Mouse (Mus musculus): ENCODE measurements at regions not wholly inside any gene's neighbourhood (a gene's known extent, or its start where the extent isn't known, plus 50 kb on each side); places are given as distances from the start of the nearest gene placed in this dataset.

DNA sequence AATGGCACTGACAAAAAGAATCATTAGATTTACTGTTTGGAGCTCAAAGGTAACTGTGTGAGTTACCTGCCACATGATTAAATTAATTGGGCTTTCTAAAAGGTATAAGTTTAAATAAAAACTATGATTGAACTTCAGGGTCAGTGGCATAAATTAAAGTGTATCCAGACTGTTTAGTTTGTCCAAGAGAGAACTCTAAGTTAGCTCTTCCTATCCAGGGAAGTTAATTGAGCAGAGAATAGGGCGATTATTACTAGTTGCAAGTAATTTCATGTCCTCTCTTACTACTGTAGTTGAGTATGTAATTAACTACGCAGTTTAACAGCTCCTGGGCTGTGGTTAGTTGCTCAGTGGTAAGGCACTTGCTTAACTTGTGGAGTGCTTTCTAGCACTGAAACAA lies 1132.5 kb downstream of the Slc22a22 start:
- H3K9me3 ChIP-seq (ENCODE audit: control insufficient read depth, low read length): no peaks in the 10 kb centered on the region
- H3K36me3 ChIP-seq (ENCODE audit: control insufficient read depth, insufficient read depth, low read length): no peaks in the 10 kb centered on the region
- H3K4me1 ChIP-seq (replicated peaks; ENCODE audit: control insufficient read depth, insufficient read depth): no peaks in the 10 kb centered on the region
- WGBS: 77% methylated on average over 2 of the region's 2 CpGs
- no peak overlapping the region for H3K4me2 ChIP-seq (replicated peaks; ENCODE audit: low read depth)
- H3K27me3 ChIP-seq (ENCODE audit: control insufficient read depth, insufficient read depth, low read length): no peaks in the 10 kb centered on the region
- H3K27ac ChIP-seq (replicated peaks): no peak overlapping the region
- TF ChIP-seq CTCF (IDR thresholded peaks at IDR 0.05; ENCODE audit: low read depth): no peak
- H3K4me3 ChIP-seq (ENCODE audit: low read depth, low read length): no peak overlapping the region
- no peak overlapping the region for H3K9ac ChIP-seq (ENCODE audit: low read length)
- DNase-seq (ENCODE audit: low spot score) (no peak), ATAC-seq (ENCODE audit: low FRiP score, low TSS enrichment) (no peak)

DNA sequence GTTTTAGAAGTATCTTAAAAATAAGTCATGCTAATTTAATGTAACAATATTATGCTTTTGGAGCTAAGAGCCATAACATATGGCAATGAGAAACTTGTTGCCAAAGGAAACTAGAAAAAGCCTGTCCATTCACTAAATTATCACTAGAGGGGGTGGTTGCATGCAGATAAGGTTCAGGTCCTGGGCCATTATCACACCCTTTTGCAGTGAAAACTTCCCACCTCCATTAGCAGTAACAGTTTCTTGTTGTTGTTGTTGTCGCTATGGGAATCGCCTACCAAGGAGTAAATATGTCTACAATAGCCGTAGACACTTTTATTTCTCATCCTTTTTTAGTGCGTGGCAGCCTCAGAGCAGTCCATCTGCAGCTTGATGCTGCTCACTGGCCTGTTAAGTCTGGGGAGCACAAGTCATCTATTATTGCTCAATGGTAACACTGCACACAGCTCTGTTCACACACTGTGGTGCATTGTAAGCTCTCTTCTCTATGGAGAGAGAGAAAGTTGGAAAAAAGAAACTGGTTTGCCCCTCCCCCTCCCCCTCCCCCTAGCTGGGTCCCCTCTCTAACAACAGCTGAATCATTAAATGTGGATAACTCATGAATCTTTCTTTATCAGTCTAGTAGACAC lies 1133.0 kb downstream of the Slc22a22 start:
- H3K4me3 ChIP-seq (ENCODE audit: low read depth, low read length): no peak overlapping the region
- no peaks in the 10 kb centered on the region for H3K9me3 ChIP-seq (ENCODE audit: control insufficient read depth, low read length)
- H3K4me2 ChIP-seq (replicated peaks; ENCODE audit: low read depth): no peak overlapping the region
- H3K36me3 ChIP-seq (ENCODE audit: control insufficient read depth, insufficient read depth, low read length): no peaks in the 10 kb centered on the region
- 60% methylated on average over 4 of the region's 4 CpGs for WGBS
- TF ChIP-seq CTCF (IDR thresholded peaks at IDR 0.05; ENCODE audit: low read depth) (peak; percentile 69), EP300 (optimal IDR thresholded peaks at IDR 0.05) (no peak)
- ATAC-seq (ENCODE audit: low FRiP score, low TSS enrichment): no peak
- H3K27ac ChIP-seq (replicated peaks): no peak overlapping the region
- no peaks in the 10 kb centered on the region for H3K4me1 ChIP-seq (replicated peaks; ENCODE audit: control insufficient read depth, insufficient read depth)
- H3K27me3 ChIP-seq (ENCODE audit: control insufficient read depth, insufficient read depth, low read length): no peaks in the 10 kb centered on the region
- no peak overlapping the region for H3K9ac ChIP-seq (ENCODE audit: low read length)
- no peak for DNase-seq (ENCODE audit: low spot score)

DNA sequence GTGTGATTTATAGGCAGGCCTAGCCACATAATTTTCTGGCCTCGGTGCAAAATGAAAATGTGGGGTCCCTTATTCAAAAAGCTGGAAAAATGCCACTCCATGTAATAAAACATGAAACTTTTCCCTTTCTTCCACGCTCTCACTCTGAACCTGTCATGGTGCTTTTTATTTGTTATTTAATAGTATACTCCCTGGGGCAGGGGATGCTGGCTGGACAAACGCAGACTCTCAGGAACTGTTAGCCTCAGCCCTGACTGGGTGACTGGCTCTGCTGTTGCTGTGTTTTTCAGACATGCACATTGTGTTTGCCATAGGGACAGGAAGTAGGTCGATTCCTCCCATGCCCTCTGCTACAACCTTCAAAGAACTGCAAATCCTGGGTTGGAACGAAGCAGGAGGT lies 1139.5 kb downstream of the Slc22a22 start:
- no peak overlapping the region for H3K27ac ChIP-seq (replicated peaks)
- 41% methylated on average over 5 of the region's 5 CpGs for WGBS
- DNase-seq (ENCODE audit: low spot score) (no peak), ATAC-seq (ENCODE audit: low FRiP score, low TSS enrichment) (no peak)
- no peaks in the 10 kb centered on the region for H3K36me3 ChIP-seq (ENCODE audit: control insufficient read depth, insufficient read depth, low read length)
- no peak overlapping the region for H3K4me3 ChIP-seq (ENCODE audit: low read depth, low read length)
- no peak overlapping the region for H3K4me2 ChIP-seq (replicated peaks; ENCODE audit: low read depth)
- no peaks in the 10 kb centered on the region for H3K4me1 ChIP-seq (replicated peaks; ENCODE audit: control insufficient read depth, insufficient read depth)
- no peaks in the 10 kb centered on the region for H3K9me3 ChIP-seq (ENCODE audit: control insufficient read depth, low read length)
- TF ChIP-seq CTCF (IDR thresholded peaks at IDR 0.05; ENCODE audit: low read depth) (no peak), EP300 (optimal IDR thresholded peaks at IDR 0.05) (no peak)
- H3K27me3 ChIP-seq (ENCODE audit: control insufficient read depth, insufficient read depth, low read length): no peaks in the 10 kb centered on the region
- no peak overlapping the region for H3K9ac ChIP-seq (ENCODE audit: low read length)

DNA sequence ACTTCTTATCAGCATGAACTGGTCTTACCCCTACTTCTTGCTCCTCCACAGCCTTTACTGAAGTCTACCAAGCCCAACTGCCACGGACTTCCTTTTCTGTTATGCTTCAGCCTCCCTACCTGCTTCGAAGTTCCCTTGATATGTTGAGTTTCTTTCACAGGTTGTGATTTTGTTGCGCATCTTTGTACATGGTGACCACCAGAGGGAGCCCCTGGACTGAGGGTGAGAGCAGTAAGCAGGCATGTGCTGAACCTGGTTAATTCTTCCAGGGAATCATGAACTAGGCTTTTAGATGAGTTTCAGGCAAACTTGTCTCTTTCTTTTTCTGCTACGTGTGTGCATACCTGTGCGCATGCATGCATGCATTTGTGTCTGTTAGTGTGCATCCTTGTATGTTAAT lies 1141.0 kb downstream of the Slc22a22 start:
- no peaks in the 10 kb centered on the region for H3K4me1 ChIP-seq (replicated peaks; ENCODE audit: control insufficient read depth, insufficient read depth)
- TF ChIP-seq EP300 (optimal IDR thresholded peaks at IDR 0.05): no peak
- TF ChIP-seq CTCF (IDR thresholded peaks at IDR 0.05; ENCODE audit: low read depth): peak; percentile 96
- no peaks in the 10 kb centered on the region for H3K9me3 ChIP-seq (ENCODE audit: control insufficient read depth, low read length)
- 32% methylated on average over 5 of the region's 5 CpGs for WGBS
- no peak overlapping the region for H3K4me3 ChIP-seq (ENCODE audit: low read depth, low read length)
- no peaks in the 10 kb centered on the region for H3K27me3 ChIP-seq (ENCODE audit: control insufficient read depth, insufficient read depth, low read length)
- H3K27ac ChIP-seq (replicated peaks): no peak overlapping the region
- no peak for ATAC-seq (ENCODE audit: low FRiP score, low TSS enrichment)
- H3K36me3 ChIP-seq (ENCODE audit: control insufficient read depth, insufficient read depth, low read length): no peaks in the 10 kb centered on the region
- DNase-seq (ENCODE audit: low spot score): peak; percentile 71
- H3K4me2 ChIP-seq (replicated peaks; ENCODE audit: low read depth): no peak overlapping the region
- no peak overlapping the region for H3K9ac ChIP-seq (ENCODE audit: low read length)

DNA sequence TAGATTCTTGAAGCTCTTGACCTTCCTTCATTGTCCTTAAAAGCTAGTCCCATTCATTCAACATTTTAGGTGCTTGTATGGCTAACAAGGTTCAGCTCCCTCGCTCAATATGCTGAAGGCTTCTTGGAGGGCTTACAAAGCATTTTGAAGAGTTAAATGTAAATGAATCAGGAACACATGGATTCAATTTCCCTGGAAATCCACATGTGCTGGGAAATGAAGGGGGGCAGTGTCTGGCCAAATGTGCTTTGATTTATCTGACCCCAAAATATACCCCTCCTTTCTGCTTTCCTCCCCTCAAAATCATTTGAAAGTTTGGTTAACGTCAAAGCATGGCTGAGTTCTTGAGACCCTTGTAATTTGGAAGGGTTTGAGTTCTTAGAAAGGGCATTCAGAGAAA lies 1142.4 kb downstream of the Slc22a22 start:
- WGBS: 73% methylated on average over 2 of the region's 2 CpGs
- no peak for DNase-seq (ENCODE audit: low spot score)
- Histone ChIP-seq H3K4me3 (ENCODE audit: low read depth, low read length) (no peak overlapping the region), H3K4me2 (replicated peaks; ENCODE audit: low read depth) (no peak overlapping the region), H3K27ac (replicated peaks) (no peak overlapping the region), H3K27me3 (ENCODE audit: control insufficient read depth, insufficient read depth, low read length) (no peaks in the 10 kb centered on the region), H3K4me1 (replicated peaks; ENCODE audit: control insufficient read depth, insufficient read depth) (no peaks in the 10 kb centered on the region), H3K9ac (ENCODE audit: low read length) (no peak overlapping the region), H3K36me3 (ENCODE audit: control insufficient read depth, insufficient read depth, low read length) (no peaks in the 10 kb centered on the region), H3K9me3 (ENCODE audit: control insufficient read depth, low read length) (no peaks in the 10 kb centered on the region)
- ATAC-seq (ENCODE audit: low FRiP score, low TSS enrichment): no peak
- TF ChIP-seq EP300 (optimal IDR thresholded peaks at IDR 0.05) (no peak), CTCF (IDR thresholded peaks at IDR 0.05; ENCODE audit: low read depth) (no peak)

DNA sequence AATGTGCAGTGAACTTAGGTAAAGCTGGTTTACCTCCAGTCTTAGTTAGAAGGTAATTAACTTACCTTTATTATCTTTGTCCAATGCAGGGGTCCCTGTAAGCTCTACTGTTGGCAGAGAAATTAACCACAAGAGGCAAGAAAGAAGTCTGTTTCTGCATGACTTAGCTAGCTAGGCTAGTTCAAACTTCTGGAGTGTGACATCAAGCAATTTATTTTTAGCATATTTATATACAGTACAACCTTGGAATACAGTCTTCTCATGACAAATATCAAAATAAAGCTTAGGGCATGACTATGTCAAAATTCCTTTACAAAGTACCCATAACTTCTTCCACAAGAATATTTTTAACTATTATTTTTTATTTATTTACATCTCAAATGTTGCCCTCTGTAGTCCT lies 1156.9 kb downstream of the Slc22a22 start:
- H3K27me3 ChIP-seq (ENCODE audit: control insufficient read depth, insufficient read depth, low read length): no peaks in the 10 kb centered on the region
- H3K9me3 ChIP-seq (ENCODE audit: control insufficient read depth, low read length): no peaks in the 10 kb centered on the region
- H3K36me3 ChIP-seq (ENCODE audit: control insufficient read depth, insufficient read depth, low read length): no peaks in the 10 kb centered on the region
- H3K4me2 ChIP-seq (replicated peaks; ENCODE audit: low read depth): no peak overlapping the region
- no peak overlapping the region for H3K4me3 ChIP-seq (ENCODE audit: low read depth, low read length)
- H3K9ac ChIP-seq (ENCODE audit: low read length): no peak overlapping the region
- no peak overlapping the region for H3K27ac ChIP-seq (replicated peaks)
- H3K4me1 ChIP-seq (replicated peaks; ENCODE audit: control insufficient read depth, insufficient read depth): no peaks in the 10 kb centered on the region
- DNase-seq (ENCODE audit: low spot score) (no peak), ATAC-seq (ENCODE audit: low FRiP score, low TSS enrichment) (no peak)
- TF ChIP-seq EP300 (optimal IDR thresholded peaks at IDR 0.05): no peak
- TF ChIP-seq CTCF (IDR thresholded peaks at IDR 0.05; ENCODE audit: low read depth): no peak

All from stomach, postnatal 0 days (tissue).